8 mouse cellular contexts compared by ENCODE assay signal in the genomic region with DNA sequence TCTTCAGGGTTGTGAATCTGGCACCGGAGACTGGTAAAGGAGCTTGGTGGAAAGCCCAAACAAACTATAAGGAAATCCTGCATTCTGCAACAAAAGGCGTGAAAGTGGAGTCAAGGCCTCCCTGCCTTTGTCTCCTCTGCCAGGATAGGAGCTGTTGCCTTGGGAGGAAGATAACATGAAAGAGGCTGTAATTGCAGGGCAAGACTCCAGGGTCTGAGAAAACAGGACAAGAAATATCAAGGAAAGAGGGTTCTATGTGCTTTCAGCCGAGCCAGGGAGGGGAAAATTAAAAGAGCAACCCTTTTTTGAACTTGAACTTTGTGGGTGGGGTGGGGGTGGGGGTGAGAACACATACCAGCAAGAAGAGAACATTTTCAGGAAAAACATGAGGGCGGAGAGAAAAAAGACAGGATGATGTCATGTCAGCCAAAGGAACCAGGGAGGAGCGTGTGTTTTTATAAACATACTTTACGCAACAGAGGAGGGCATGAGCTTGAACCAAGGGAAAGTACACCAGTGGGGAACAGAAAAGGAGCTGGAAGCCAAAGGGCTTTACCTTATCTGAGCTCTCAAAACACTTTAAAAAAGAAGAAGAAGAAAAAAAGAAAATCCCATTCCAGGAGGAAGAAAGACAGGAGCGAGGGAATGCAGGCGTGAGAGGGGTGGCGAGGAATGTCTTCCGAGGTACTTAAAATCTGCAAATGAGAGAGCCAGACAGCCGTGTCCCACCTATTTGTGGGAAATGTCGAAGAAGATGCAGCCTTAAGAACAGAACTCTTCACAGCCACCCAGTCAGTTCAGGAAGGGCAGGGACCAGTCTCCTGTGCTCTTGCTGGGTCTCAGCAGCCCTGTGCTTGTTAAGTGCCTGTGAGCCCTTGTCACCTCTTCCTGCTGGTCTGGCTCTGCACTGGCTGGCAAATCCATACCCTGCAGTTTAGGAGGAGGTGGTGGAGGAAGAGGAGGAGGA.
A peak's percentile ranks its signal among the peaks of the same experiment; 100 is the strongest.
DNase-seq lines count a peak whose midpoint lies in the region; ATAC-seq and TF ChIP-seq lines count a peak whose summit lies in the region.

No protein-coding gene starts in this region.

- TF ChIP-seq CTCF in lung, postnatal 0 days (IDR thresholded peaks at IDR 0.05): peak; percentile 41

- H3K27me3 ChIP-seq in forebrain, embryonic 14.5 days (replicated peaks; ENCODE audit: control insufficient read depth, insufficient read depth, low read length): no peaks in the 10 kb centered on the region
- no peaks in the 10 kb centered on the region for H3K27me3 ChIP-seq in lung, postnatal 0 days (replicated peaks; ENCODE audit: insufficient read depth, low read length)

- no peaks in the 10 kb centered on the region for H3K9me3 ChIP-seq in forebrain, embryonic 14.5 days (replicated peaks; ENCODE audit: control insufficient read depth, low read length)
- no peaks in the 10 kb centered on the region for H3K9me3 ChIP-seq in lung, postnatal 0 days (ENCODE audit: low read length)

- peak; percentile 35 for ATAC-seq in forebrain, embryonic 14.5 days
- peak; percentile 78 for ATAC-seq in lung, postnatal 0 days

- intact Hi-C loops in left cerebral cortex, postnatal 10 days (cut with DNase I): loop anchor here (10.0 kb wide), 3 partner anchors 135 to 235 kb away; no protein-coding TSS in a partner anchor

- peak overlapping the region; percentile 90 for H3K27ac ChIP-seq in forebrain, embryonic 14.5 days (ENCODE audit: low read depth, low read length)
- H3K27ac ChIP-seq in lung, postnatal 0 days (ENCODE audit: low read length): peak overlapping the region; percentile 96

- H3K4me3 ChIP-seq in forebrain, embryonic 14.5 days (ENCODE audit: low read depth, low read length): no peak overlapping the region
- no peak overlapping the region; the same call in 1 of the 2 replicates for H3K4me3 ChIP-seq in lung, postnatal 0 days (ENCODE audit: low read depth, low read length)

- peak; percentile 37 for DNase-seq in retina, postnatal 1 day
- no peak for DNase-seq in retina, embryonic 14.5 days (ENCODE audit: low spot score)
- DNase-seq in forebrain, embryonic 14.5 days (ENCODE audit: low spot score): peak; percentile 48
- DNase-seq in induced T-regulatory cell, adult 2 months (ENCODE audit: low read depth): peak; percentile 54
- DNase-seq in lung, postnatal 0 days (ENCODE audit: low spot score): peak; percentile 96
- DNase-seq in thymus, postnatal 36 days: peak; percentile 21 to 51
- DNase-seq in left cerebral cortex, postnatal 10 days (ENCODE audit: extremely low spot score in 1 of 2, low spot score in 2 of 2): no peak
- DNase-seq in layer of hippocampus, postnatal 36 days: no peak

- peaks cover 58% of the 10 kb centered on the region for H3K4me1 ChIP-seq in forebrain, embryonic 14.5 days (ENCODE audit: control insufficient read depth, insufficient read depth, low read length)
- peaks cover 58% of the 10 kb centered on the region for H3K4me1 ChIP-seq in lung, postnatal 0 days (ENCODE audit: insufficient read depth, low read depth, low read length)

- no peaks in the 10 kb centered on the region for H3K36me3 ChIP-seq in forebrain, embryonic 14.5 days (ENCODE audit: control insufficient read depth, insufficient read depth, low read length)
- H3K36me3 ChIP-seq in lung, postnatal 0 days (ENCODE audit: insufficient read depth, low read length): no peaks in the 10 kb centered on the region

- TF ChIP-seq EP300 in lung, postnatal 0 days (IDR thresholded peaks at IDR 0.05): peak; percentile 91

- peak overlapping the region; percentile 37 for H3K4me2 ChIP-seq in forebrain, embryonic 14.5 days (ENCODE audit: low read length)
- peak overlapping the region; percentile 50 for H3K4me2 ChIP-seq in lung, postnatal 0 days (replicated peaks; ENCODE audit: low read depth, low read length)

- H3K9ac ChIP-seq in forebrain, embryonic 14.5 days (ENCODE audit: low read length): peak overlapping the region; percentile 49
- H3K9ac ChIP-seq in lung, postnatal 0 days (replicated peaks; ENCODE audit: low read depth): peak overlapping the region; percentile 36

- 34% methylated on average over 12 of the region's 12 CpGs for WGBS in forebrain, embryonic 14.5 days
- WGBS in lung, postnatal 0 days: 9% methylated on average over 12 of the region's 12 CpGs

Comparison
In these comparisons a context has a peak if more than half of its experiments do, and no peak if none do; other contexts are left out.
1. DNase-seq: peak in retina, postnatal 1 day (single experiment), forebrain, embryonic 14.5 days (single experiment), induced T-regulatory cell, adult 2 months (single experiment), lung, postnatal 0 days (single experiment) and thymus, postnatal 36 days (2 of 2); none in retina, embryonic 14.5 days (single experiment), left cerebral cortex, postnatal 10 days (0 of 2) and layer of hippocampus, postnatal 36 days (0 of 2).